Mouse (Mus musculus): ENCODE measurements at regions not wholly inside any gene's neighbourhood (a gene's known extent, or its start where the extent isn't known, plus 50 kb on each side); places are given as distances from the start of the nearest gene placed in this dataset.

DNA sequence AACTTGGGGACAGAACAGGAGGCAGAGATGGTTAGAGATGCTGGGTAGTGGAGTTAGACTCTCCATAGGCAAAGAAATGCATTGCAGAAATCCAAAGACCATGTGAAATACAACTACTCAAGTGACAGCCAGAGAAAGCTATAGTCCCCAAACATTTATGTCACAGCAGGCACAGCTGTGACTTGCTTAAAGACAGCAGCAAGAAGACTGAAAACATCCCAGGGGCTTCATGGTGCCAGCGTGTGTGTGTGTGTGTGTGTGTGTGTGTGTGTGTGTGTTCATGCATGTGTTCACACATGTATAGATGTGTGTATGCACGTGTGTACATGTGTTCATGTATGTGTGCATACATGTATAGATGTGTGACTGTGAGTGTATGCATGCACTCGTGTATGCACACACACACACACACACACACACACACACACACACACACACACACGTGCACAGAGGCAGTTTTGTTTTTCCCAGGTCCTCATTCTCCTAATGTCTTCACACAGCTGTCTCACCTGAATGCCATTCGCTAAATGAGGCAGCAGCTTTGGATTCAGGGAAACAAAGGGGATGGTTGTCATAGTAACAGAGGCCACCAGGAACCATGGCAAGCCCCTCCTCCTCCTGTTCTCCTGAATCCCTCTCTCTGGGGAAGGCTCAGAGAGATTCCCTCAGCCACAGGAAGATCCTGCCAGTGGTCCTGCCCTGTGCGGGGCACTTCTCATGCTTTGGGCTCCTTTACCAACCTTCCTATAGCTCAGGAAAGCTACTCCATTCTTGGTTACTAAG, 182.4 kb downstream of the Gm11011 start:
- TF ChIP-seq BHLHE40 (IDR thresholded peaks at IDR 0.05; ENCODE audit: borderline replicate concordance, low read depth, low read length), result no peak
- no peak for TF ChIP-seq ELF1 (IDR thresholded peaks at IDR 0.05; ENCODE audit: low read depth, low read length)
- no peak for TF ChIP-seq E2F4 (IDR thresholded peaks at IDR 0.05; ENCODE audit: borderline replicate concordance, low read depth, low read length)
- no peak for TF ChIP-seq MEF2A (IDR thresholded peaks at IDR 0.05; ENCODE audit: extremely low read depth, insufficient replicate concordance, low read depth, low read length, poor library complexity, severe bottlenecking)
- no peak for TF ChIP-seq TBP (IDR thresholded peaks at IDR 0.05; ENCODE audit: low read depth, low read length)
- TF ChIP-seq GABPA (IDR thresholded peaks at IDR 0.05; ENCODE audit: low read depth, low read length), result no peak
- no peak for TF ChIP-seq CHD1 (IDR thresholded peaks at IDR 0.05; ENCODE audit: low read depth, low read length)
- no peak overlapping the region for H3K4me3 ChIP-seq (ENCODE audit: control insufficient read depth in 1 of 2, insufficient read depth in 1 of 2, low read depth in 2 of 2, low read length in 2 of 2)
- no peaks in the 10 kb centered on the region for H3K79me2 ChIP-seq (ENCODE audit: control insufficient read depth, insufficient read depth, low read length, poor library complexity)
- no peaks in the 10 kb centered on the region for H3K9me3 ChIP-seq (replicated peaks; ENCODE audit: insufficient read depth, low read length)
- no peaks in the 10 kb centered on the region for H3K27me3 ChIP-seq (ENCODE audit: control insufficient read depth in 1 of 2, insufficient read depth in 2 of 2, low read length in 2 of 2)
- no peak overlapping the region for H3K9ac ChIP-seq (ENCODE audit: control insufficient read depth, low read depth, low read length, poor library complexity, severe bottlenecking)
- H3K27ac ChIP-seq (ENCODE audit: control insufficient read depth, low read depth, low read length), result no peak overlapping the region
- H3K36me3 ChIP-seq (ENCODE audit: control insufficient read depth in 1 of 2, insufficient read depth in 2 of 2, low read length in 2 of 2), result no peaks in the 10 kb centered on the region
- no peak for DNase-seq (ENCODE audit: low read depth, low spot score)
- no peaks in the 10 kb centered on the region for H3K4me1 ChIP-seq (ENCODE audit: control insufficient read depth in 1 of 2, insufficient read depth in 2 of 2, low read length in 2 of 2)

DNA sequence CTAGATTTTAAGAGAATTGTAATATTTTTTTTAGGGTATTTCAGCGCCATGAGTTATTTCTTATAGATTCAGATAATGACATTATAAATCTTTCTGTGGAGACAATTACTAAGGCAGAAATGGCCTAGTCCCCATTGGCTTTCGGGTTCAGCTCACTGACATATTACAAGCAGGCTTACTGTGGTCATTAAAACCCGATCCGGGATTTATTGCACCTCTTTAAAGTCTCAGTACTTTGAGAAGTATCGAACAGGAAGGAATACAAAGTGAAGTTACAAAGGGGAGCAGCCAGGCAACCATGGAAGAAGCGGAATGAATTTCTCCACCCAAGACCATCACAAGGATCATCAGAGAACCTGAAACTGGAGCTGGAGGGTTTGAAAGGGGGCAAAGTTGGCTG, 189.8 kb downstream of the Gm11011 start:
- no peak for TF ChIP-seq POLR2AphosphoS5 (IDR thresholded peaks at IDR 0.05; ENCODE audit: borderline replicate concordance, low read depth, low read length)
- Histone ChIP-seq H3K36me3 (ENCODE audit: control insufficient read depth in 1 of 2, insufficient read depth in 2 of 2, low read length in 2 of 2) (no peaks in the 10 kb centered on the region), H3K27ac (ENCODE audit: control insufficient read depth, low read depth, low read length) (no peak overlapping the region), H3K4me1 (ENCODE audit: control insufficient read depth in 1 of 2, insufficient read depth in 2 of 2, low read length in 2 of 2) (no peaks in the 10 kb centered on the region), H3K9me3 (replicated peaks; ENCODE audit: insufficient read depth, low read length) (no peaks in the 10 kb centered on the region), H3K9ac (ENCODE audit: control insufficient read depth, low read depth, low read length, poor library complexity, severe bottlenecking) (no peak overlapping the region), H3K79me2 (ENCODE audit: control insufficient read depth, insufficient read depth, low read length, poor library complexity) (no peaks in the 10 kb centered on the region), H3K4me3 (ENCODE audit: control insufficient read depth in 1 of 2, insufficient read depth in 1 of 2, low read depth in 2 of 2, low read length in 2 of 2) (no peak overlapping the region), H3K27me3 (ENCODE audit: control insufficient read depth in 1 of 2, insufficient read depth in 2 of 2, low read length in 2 of 2) (no peaks in the 10 kb centered on the region)
- DNase-seq (ENCODE audit: low read depth, low spot score), result no peak

DNA sequence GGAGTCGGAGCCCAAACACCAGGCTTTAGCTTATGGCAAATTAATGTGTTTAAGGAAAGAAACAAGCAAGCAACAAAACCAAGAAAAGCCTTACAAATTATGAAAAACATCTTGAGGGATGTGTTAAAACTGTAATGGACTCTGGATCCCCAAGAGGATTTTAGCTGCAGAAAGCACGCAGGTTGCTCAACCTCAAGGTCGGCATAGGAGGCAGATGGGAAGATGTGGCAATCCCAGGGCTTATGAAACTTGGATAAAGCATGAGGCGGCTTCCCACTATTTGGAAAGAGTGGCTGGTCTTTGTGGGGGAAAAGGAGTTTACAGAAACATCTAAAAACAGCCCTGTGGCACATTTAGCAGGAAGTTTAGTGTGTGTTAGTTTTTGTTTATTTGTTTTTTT, 190.5 kb downstream of the Gm11011 start:
- TF ChIP-seq MYC (IDR thresholded peaks at IDR 0.05; ENCODE audit: low read depth, low read length) (no peak), USF1 (IDR thresholded peaks at IDR 0.05; ENCODE audit: low read depth, low read length) (no peak)
- no peak overlapping the region for H3K27ac ChIP-seq (ENCODE audit: control insufficient read depth, low read depth, low read length)
- H3K27me3 ChIP-seq (ENCODE audit: control insufficient read depth in 1 of 2, insufficient read depth in 2 of 2, low read length in 2 of 2), result no peaks in the 10 kb centered on the region
- H3K9ac ChIP-seq (ENCODE audit: control insufficient read depth, low read depth, low read length, poor library complexity, severe bottlenecking), result no peak overlapping the region
- no peak overlapping the region for H3K4me3 ChIP-seq (ENCODE audit: control insufficient read depth in 1 of 2, insufficient read depth in 1 of 2, low read depth in 2 of 2, low read length in 2 of 2)
- no peaks in the 10 kb centered on the region for H3K9me3 ChIP-seq (replicated peaks; ENCODE audit: insufficient read depth, low read length)
- no peak for DNase-seq (ENCODE audit: low read depth, low spot score)
- H3K79me2 ChIP-seq (ENCODE audit: control insufficient read depth, insufficient read depth, low read length, poor library complexity), result no peaks in the 10 kb centered on the region
- H3K4me1 ChIP-seq (ENCODE audit: control insufficient read depth in 1 of 2, insufficient read depth in 2 of 2, low read length in 2 of 2), result no peaks in the 10 kb centered on the region
- H3K36me3 ChIP-seq (ENCODE audit: control insufficient read depth in 1 of 2, insufficient read depth in 2 of 2, low read length in 2 of 2), result no peaks in the 10 kb centered on the region

All from MEL (cell line).